Mouse (Mus musculus) right cerebral cortex, postnatal 10 days (tissue): ENCODE results near the gene Scml4.

Experiments used
- DNase-seq, 2 experiments: peaks; one replicate each; pipeline ENCODE4 v3.0.0; 2021; ENCODE audit warnings: low spot score in 2 of 2

The Scml4 gene

DNA sequence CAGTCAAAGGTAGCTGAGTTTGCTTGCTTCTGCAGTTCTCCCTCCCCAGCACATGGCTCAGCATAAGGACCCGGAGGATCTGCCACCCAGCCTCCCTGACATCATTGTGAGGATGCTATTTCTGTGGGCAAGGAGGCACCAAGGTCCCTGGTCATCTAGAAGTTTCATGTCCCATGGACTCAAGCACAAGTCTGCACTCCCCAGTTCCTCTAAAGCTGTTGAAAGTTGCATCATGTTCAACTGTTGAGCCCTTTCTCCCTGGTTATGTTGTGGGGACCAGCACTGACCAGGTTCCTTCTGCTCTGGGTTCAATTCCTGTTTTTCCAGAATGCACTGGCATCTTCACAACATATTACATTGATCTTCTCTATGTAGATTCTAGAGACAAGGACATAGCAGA lies 42.9 kb downstream of the Scml4 start:
- DNase-seq, result no peak

DNA sequence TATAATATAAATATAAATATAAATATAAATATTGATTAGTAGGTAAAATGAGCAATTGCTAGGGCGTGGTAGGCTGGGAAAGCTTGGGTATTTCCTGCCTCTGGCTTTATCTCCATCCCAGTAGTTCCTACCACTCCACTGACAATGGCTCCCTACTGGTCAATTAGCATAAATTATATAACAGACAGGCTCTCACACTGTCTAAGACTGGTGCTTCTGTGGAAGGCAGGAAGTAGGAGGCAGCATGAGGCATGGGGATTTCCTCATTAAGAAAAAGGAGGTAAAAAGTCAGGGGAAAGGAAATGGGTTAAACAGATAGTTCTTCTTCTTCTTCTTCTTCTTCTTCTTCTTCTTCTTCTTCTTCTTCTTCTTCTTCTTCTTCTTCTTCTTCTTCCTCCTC lies 48.4 kb downstream of the Scml4 start:
- no peak for DNase-seq

DNA sequence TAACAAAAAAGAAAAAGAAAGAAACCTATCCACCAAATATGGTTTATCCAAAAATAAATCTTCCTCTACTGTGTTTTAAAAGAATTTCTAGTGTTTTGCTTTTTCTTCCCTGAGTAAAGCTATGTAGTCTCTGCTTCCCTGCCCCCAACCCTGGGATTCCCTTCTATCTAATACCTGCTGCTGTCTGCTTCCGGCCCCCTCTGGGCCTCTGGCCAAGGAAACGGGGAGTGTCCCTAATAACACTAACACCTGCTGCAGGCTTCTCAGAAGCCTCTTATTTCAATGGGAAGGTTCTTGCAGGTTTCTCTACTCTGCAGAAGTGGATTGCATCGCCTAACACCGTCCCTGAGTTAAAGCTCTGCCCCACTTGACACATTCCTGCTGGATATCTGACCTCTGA lies 50.4 kb downstream of the Scml4 start:
- DNase-seq, result peak in 1 of 2 experiments; percentile 34

DNA sequence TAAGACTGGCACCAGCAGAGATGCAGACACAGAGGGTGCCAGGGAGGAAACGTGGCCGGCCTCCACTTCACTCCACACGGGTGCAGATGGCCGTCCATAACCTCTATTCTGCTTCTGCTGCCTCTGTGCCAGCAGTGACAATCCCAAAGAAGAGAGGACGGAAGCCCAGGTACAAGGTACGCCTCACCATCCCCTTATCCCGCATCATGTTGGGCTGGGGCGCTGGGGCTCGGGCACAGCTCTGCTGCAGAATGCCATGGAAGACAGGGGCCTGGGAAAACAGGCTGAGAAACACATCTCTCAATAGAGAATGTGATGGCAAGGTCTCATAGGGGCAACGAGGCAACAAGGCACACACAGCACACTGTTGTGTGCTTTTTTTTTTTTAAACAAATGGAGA lies 51.9 kb downstream of the Scml4 start:
- DNase-seq, result no peak

DNA sequence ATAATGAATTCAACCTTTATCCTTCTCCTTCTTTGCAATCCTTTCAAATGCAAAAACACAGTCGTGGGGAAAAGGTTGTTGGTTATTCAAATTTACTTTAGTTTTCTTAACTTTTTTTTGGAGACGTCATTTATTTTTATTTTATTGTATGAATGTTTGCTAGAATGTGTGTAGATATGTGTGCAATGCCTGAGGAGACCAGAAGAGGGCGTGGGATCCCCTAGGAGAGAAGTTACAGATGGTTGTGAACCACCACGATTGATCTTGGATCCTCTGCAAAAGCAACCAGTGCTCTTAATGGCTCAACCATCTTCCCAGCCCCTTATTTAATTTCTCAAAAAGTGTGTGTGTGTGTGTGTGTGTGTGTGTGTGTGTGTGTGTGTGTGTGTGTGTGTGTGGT lies 53.0 kb downstream of the Scml4 start:
- DNase-seq, result no peak

DNA sequence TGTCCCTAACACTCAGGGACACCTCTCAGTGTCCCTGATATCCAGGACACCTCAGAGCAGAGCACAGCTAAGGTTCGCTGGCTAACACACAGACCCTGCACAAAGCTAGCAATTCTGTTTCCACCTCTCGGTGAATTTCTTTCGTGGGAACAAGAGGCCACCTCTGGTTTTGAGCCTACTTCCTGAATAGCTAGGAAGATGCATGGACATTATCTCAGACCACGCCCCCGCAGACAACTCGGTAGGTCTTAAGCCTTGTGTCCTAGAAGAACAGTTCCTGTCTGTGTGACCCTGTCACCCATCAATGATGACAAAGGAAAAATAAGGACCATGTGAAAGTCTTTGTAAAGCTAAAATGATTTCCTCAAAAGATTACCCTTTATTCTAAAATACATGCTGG lies 54.0 kb downstream of the Scml4 start:
- DNase-seq, result no peak

DNA sequence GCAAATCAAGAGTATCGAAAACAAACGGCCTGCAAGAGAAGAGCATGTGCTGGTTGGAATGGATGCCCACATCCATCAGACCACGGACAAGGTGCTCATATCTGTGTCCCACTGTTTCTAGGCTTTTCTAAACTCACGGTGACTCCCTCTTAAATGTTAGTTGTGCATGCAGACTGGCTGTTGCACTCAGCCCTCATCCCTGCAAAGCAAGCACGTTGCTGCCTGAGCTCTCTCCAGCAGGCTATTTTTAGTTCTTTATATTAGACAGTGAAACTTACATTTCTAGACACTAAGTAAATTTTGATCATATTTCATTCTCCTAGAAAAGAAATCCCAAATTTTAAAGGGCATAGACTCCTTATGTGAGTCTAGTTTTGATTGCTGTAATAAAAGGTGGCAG lies 57.2 kb downstream of the Scml4 start:
- DNase-seq, result peak in 1 of 2 experiments; percentile 16

DNA sequence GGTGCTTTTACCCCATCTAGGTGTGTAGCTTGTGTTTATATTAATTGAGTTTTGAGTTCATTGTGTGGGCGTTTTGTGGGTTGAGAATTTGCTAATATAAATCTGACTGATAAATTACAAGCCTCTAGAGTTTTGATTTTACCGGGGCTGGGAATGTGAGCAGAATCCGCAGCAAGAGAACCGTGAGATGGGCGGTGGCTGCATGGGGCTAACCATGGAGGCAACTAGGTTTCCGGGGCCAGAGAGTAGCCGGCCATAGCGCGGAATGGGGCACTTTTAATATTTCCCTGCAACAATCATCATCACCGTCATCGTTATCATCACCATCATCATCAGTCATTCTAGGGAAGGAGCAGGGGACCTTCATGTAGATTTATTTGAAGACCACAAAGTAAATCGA lies 59.6 kb downstream of the Scml4 start:
- DNase-seq, result no peak

DNA sequence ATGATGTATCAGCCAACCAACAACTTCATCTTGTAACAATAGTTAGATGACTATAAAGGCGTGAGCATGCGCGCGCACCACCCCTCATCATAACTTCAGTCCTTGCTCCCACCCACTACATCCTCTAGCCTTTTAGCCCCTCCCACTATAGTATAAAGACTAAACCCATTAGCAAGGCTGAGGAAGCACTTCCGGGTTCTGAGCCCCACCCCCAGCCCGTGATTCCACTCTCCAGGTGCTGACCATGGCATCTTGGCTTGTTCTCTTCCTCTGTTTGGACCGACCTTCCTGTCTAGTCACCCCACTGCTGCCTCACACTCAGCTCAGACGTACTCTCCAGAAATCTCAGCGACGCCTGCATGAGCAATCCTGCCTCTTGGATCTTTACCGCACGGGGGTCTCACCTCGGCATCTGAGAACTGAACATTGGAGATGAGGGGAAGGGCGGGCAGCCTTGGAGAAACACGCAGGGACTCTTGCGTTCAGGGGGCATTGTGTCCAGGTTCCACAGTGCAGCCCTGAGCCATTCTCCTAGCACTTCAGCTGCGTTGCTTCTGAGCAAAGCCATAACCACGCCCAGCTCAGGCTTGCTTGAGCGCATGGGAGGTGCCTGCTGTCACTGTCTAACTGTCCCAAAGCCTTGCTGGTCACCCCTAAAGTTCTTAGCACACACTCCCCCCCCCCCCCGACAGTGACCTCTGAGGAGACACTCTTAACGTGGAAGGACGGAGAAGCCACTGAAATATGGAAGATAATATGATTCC lies 65.1 kb downstream of the Scml4 start:
- DNase-seq, result no peak

DNA sequence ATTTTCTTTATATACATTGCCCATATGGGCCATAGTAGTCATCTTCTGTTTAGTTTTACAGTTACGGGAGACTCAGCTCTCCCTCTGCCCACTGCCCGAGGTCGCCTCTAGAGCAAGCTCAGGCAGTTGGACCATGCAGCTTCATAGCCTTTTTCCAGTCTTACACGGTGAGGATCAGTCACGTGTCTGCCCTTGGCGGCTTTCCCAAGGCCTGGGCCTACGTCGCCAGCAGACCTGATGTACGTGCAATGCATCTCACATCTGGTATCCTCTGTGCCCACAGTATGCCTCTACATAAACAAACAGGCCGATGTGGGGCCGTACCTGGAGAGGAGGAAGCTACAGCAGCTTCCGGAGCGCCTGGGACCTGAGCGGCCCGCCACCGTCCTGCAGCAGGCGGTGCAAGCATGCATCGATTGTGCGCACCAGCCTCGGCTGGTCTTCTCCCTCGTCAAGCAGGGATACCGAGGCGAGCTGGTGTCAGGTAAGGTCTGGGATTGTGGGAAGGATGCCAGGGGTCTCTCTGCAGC lies 70.0 kb downstream of the Scml4 start:
- DNase-seq, result peak in 1 of 2 experiments; percentile 18

DNA sequence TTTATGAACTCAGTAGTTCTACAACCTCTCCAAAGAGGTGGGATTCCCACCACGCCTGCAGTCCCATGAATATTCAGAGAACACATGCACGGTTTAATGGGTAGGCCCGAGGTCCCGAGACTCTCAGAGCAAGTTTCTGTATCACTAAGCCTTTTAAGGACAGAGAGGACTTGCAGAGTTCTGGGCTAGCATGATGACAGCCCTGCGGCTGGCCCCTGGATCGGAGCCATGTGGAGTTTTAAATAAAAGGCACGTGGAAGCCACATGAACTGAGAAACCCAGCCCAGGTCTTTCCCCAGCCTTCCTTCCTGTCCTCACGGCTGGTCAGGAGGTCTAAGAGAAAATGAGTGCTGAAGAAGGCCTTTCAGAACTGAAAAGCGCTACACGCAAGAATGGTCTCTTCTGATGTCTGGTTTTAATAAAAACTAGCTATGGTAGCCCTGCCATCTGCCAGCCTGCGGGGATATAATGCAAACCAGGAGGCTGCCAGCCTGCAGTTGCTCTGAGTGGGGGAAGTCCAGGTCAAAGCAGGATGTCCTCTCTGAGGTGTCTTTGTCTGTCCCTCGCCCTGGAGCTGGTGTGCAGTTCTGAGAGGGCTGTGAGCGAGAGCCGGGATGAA lies 72.8 kb downstream of the Scml4 start:
- no peak for DNase-seq

DNA sequence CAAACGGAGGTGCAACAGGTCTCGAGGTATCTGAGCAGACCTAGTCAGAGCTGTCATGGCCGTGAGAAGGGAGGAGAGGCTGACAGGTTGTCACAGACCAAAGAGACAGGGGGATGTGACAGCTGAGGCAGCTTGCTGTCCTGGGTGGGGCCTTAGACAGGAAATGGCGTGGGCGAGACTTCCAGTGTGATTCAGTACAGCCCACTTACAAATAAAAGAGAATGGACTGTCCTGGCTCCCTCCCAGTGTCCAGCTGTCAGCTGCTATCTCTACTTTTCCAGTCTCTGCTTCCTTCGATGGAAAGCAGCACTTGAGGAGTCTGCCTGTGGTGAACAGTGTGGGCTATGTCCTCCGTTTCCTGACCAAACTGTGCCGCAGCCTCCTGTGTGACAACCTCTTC lies 74.5 kb downstream of the Scml4 start:
- DNase-seq, result no peak

DNA sequence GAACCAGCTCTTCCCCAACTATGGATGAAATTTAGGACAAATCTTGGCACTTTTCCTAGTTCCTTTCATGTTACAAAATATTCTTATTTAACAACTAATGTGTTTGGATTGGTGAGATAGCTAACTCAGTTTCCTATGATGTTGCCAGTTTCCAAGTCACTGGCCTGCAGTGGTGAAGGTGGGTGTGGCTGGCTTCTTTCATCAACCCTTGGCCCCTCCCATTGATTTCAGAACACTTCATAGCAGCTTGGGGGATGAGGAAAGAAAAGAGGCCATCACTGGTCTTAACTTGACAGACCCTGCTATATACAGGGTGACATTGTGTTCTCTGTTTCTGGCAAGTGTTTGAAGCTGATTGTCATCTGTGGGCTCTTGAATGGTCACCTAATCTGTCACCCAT lies 76.0 kb downstream of the Scml4 start:
- DNase-seq, result no peak

DNA sequence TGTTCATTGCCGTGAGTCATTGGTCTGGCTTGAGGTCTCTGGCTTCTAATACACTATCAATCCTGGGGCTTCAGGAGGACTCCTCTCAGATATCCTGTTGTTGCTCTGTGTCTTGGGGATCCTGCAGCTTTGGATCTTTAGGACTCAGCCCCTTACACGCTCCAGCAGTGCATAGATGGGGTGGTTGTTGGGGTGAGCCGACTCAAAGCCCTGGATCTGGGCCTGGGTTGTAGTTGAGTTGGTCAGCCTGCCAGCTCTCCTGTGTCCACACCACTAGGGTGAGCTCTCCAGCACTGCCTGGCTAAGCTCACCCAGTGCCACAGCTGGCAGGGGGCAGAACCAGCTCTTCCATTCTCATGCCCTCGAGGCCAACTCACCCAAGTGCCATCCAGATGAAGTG lies 78.2 kb downstream of the Scml4 start:
- DNase-seq, result no peak

DNA sequence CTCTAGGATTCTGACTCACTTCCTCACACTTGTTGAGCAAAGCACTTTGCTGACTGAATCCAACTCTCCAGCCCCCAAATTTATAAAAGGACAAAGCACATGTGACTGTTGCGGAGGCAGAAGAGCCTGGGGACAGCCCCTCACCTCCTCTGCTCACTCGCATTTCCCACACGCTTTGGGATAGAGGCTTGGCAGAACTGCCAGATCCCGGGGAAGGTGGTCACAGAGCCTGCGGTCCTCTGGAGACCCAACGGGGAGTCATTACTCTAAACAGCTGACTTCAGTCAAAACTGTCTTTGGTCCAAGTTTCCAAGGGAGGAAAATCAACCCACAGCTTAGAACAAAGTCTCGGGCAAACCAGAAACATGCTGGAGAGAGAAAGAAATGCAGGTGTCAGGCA lies 79.5 kb downstream of the Scml4 start:
- no peak for DNase-seq

DNA sequence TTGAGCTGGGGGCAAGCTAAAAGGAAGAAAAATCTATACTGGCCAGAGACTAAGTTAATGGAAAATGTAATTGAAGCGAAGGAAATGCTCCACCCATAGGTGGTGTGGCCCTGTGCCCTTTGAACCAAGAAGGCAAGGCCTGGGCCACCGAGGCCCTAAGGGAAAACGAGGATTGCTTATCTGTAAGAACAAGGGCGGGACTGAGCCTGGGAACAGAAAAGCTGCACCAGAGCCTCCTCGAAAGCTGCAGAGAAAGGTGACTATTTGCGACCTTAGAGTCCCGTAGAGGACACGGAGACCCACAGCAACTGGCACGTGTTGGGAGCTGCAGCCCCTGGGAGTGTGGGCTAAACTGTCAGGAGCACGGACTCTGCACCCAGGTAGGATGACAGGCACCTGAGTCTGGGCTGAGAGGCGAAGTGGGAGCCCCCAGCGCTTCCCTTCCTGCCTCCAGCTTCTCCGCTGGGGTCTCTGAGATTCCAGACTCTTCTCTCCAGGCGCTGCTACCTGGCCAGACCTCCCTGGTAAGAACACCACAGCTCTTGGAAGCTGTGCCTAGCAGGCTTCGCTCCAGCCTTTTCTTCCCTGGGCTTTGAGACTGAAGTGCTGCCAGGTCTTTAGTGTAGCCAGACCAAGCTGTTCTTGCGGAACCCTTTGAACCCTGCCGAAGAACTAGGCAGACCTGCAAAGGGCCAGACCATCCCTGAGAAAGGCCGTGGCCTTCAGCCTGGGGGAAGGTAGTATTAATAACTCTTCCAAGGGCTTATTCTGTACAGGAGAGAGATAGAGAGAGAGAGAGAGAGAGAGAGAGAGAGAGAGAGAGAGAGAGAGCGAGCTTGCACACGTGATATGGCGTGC lies 80.3 kb downstream of the Scml4 start:
- DNase-seq, result peak in 1 of 2 experiments; percentile 51

DNA sequence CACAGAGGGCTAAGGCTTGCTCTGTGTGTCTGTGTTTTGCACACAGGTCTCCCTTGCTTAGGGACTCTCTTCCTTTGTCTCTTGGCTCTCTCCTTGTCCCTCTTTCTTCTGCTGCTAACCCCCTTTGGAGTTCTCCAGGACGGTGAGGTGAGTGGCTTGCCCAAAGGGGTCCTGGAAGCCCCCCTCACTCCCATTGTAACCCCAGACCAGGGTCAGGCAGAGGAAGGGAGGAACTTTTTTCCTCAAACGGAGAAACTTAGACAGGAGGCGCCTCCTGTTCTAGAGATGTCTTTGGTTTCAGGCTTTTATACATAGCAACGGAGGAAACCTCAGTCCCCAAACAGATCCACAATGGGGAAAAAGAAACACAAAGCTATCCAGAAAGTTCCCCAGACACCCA lies 81.1 kb downstream of the Scml4 start:
- DNase-seq, result no peak

DNA sequence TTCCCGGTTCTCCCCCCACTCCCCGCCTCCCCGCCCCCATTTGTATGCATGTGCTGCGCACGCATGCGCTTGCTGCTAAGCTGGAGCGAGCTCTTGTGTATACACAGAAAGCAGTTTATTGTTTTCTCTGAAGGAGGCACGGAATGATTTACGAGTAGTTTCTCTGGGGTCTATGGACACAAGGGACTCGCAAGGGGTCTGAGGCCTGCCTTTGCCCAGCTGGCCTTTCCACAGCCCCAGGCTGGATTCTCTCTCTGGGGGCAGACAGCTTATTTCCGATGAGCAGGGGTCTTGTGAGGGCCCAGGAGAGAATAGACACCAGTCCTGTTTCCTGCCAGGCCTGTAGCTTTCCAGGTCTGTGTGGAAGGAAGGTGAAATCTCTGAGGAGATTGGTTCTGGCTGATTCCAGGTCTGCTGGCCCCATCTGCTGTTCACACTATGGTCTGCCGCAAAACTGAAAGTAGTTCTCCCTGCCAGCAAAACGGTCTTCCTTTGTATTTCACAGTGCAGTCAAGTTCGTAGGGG lies 81.6 kb downstream of the Scml4 start:
- peak; percentile 78 for DNase-seq

DNA sequence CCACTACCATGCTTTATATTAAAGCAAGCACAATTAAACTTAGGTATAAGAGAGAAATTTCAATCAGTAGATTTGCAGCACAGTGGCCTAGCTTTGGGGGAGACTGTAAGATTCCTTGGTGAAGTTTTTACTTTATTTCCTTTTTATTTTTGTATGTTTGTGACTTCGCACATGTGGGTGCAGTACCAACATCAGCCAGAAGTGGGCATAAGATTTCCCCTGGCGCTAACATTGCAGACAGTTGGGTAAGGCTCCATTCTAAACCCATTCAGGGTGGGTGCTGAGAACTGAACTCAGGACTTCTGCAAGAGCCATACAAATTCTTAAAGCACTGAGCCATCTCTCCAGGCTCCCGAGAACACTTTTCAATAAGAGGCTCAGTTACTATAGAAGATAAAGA lies 82.1 kb downstream of the Scml4 start:
- no peak for DNase-seq

DNA sequence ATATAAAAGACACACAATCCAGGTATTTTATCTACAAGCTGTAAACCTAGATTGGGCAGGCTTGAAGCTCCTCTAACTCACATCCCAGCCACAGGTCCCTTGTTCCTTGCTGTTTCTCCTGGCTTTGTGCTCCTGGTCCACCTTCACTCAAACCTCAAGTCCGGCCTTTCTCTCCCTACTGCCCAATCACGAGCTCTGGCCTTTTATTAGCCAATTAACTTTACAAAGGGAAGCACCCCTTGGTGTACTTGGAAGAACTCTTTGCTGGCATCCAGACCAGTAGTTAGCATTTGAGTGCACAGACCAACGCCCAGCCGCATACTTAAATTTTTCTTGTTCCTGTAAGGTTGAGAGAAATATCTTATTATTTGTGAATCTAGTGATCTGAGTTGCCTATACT lies 85.1 kb downstream of the Scml4 start:
- DNase-seq, result no peak

DNA sequence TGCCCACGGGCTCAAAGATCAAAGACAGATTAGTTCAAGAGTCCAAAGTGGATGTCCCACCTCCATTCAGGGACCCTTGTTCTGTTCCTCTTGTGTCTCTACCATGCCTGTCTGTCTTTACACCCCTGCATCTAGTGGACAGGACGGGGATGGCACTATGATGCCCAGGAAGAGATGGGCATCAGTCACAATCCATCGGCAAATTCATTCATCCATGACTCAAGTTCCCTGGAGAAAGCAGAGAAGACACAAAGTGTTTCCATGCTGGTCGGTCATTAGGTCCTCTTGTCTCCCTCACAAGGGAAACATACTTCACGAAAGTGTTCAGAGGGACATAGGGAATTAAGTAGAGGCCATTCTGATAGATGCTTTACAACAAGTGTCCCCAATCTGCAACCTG lies 87.2 kb downstream of the Scml4 start:
- no peak for DNase-seq

DNA sequence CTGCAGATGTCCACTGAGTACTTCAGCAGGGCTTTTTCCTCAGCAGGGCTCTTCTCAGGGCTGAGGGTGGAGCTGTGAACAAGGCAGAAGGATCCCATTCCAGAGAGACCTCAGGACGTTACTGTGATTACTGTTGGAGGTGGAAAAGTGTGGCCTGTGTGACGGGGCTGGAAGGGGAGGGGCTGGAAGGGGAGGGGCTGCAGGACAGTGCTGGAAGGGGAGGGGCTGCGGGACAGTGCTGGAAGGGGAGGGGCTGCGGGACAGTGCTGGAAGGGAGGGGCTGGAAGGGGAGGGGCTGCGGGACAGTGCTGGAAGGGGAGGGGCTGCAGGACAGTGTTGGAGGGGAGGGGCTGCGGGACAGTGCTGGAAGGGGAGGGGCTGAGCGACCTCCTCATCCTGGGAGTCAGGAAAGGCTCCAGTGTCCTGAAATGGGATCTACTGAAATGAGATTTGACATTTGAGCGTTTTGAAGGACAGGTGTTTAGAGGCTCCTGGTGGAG lies 90.1 kb downstream of the Scml4 start:
- no peak for DNase-seq
